In genomic region chr1:21961251-21962082, GRCm38 (mm10) we compare ENCODE assay signal across 7 mouse cellular contexts. TPM values are rescaled to one million over a fixed set of nuclear protein-coding genes. Genes with fewer than 3 reads are reported as not detected.
DNase-seq lines count a peak whose midpoint lies in the region; ATAC-seq and TF ChIP-seq lines count a peak whose summit lies in the region.

Gene Kcnq5 (minus strand): TSS chr1:21961942.

- no peaks in the 10 kb centered on the region for H3K36me3 ChIP-seq in intestine, embryonic 14.5 days (ENCODE audit: control insufficient read depth, insufficient read depth, low read length)
- H3K36me3 ChIP-seq in limb, embryonic 12.5 days = no peaks in the 10 kb centered on the region
- no peaks in the 10 kb centered on the region for H3K36me3 ChIP-seq in midbrain, embryonic 13.5 days

- under 1% methylated on average over 69 of the region's 89 CpGs for WGBS in intestine, embryonic 14.5 days
- under 1% methylated on average over 65 of the region's 89 CpGs for WGBS in limb, embryonic 12.5 days
- under 1% methylated on average over 87 of the region's 89 CpGs for WGBS in midbrain, embryonic 13.5 days

- no peak for TF ChIP-seq POLR2A in cortical plate, adult 2 months (IDR thresholded peaks at IDR 0.05; ENCODE audit: extremely low read depth, insufficient read depth, low read length)

- H3K4me1 ChIP-seq in cortical plate, adult 2 months (ENCODE audit: control insufficient read depth, insufficient read depth, low read length) = peaks cover 2% of the 10 kb centered on the region; the same call in 1 of the 2 replicates
- H3K4me1 ChIP-seq in intestine, embryonic 14.5 days (replicated peaks; ENCODE audit: control insufficient read depth, insufficient read depth, low read length) = no peaks in the 10 kb centered on the region
- H3K4me1 ChIP-seq in limb, embryonic 12.5 days (replicated peaks) = peaks cover 27% of the 10 kb centered on the region
- H3K4me1 ChIP-seq in midbrain, embryonic 13.5 days (replicated peaks) = peaks cover 19% of the 10 kb centered on the region

- peak within 1 kb of the TSS; percentile 46 for H3K9ac ChIP-seq in intestine, embryonic 14.5 days (ENCODE audit: low read length)
- peak within 1 kb of the TSS; percentile 73 for H3K9ac ChIP-seq in limb, embryonic 12.5 days (replicated peaks)
- H3K9ac ChIP-seq in midbrain, embryonic 13.5 days (replicated peaks) = peak within 1 kb of the TSS; percentile 73

- peak within 1 kb of the TSS; percentile 86 for H3K27ac ChIP-seq in cortical plate, adult 2 months (ENCODE audit: insufficient read depth, low read length)
- H3K27ac ChIP-seq in intestine, embryonic 14.5 days (ENCODE audit: low read depth) = peak within 1 kb of the TSS; percentile 17; the same call in 1 of the 2 replicates
- peak within 1 kb of the TSS; percentile 53; the same call in 1 of the 2 replicates for H3K27ac ChIP-seq in limb, embryonic 12.5 days
- H3K27ac ChIP-seq in midbrain, embryonic 13.5 days = no peak within 1 kb of the TSS

- H3K4me2 ChIP-seq in intestine, embryonic 14.5 days (ENCODE audit: low read length) = peak within 1 kb of the TSS; percentile 97
- peak within 1 kb of the TSS; percentile 97 for H3K4me2 ChIP-seq in limb, embryonic 12.5 days
- peak within 1 kb of the TSS; percentile 97 for H3K4me2 ChIP-seq in midbrain, embryonic 13.5 days (replicated peaks)

- peak; percentile 86 for ATAC-seq in intestine, embryonic 14.5 days (replicated peaks; ENCODE audit: low FRiP score, low TSS enrichment, low read depth)
- ATAC-seq in limb, embryonic 12.5 days (ENCODE audit: insufficient number of reproducible peaks, insufficient read depth, low FRiP score, low TSS enrichment, low read depth) = peak; percentile 67
- peak; percentile 91 for ATAC-seq in midbrain, embryonic 13.5 days

- peaks cover 5% of the 10 kb centered on the region; the same call in 1 of the 2 replicates for H3K27me3 ChIP-seq in intestine, embryonic 14.5 days (replicated peaks; ENCODE audit: control insufficient read depth, insufficient read depth, low read length)
- peaks cover 33% of the 10 kb centered on the region for H3K27me3 ChIP-seq in limb, embryonic 12.5 days
- H3K27me3 ChIP-seq in midbrain, embryonic 13.5 days = peaks cover 27% of the 10 kb centered on the region

- no peak for TF ChIP-seq CTCF in cortical plate, adult 2 months (IDR thresholded peaks at IDR 0.05; ENCODE audit: extremely low read depth, insufficient read depth, low read length)

- H3K9me3 ChIP-seq in intestine, embryonic 14.5 days (ENCODE audit: control insufficient read depth, low read length) = no peaks in the 10 kb centered on the region
- no peaks in the 10 kb centered on the region for H3K9me3 ChIP-seq in limb, embryonic 12.5 days
- H3K9me3 ChIP-seq in midbrain, embryonic 13.5 days = no peaks in the 10 kb centered on the region

- peak; percentile 83 for DNase-seq in ZHBTc4 (ENCODE audit: low read depth, low spot score)
- DNase-seq in gastrocnemius, postnatal 10 days = peak; percentile 62
- DNase-seq in intestine, embryonic 14.5 days (ENCODE audit: low spot score) = peak; percentile 81
- peak; percentile 31 to 61 for DNase-seq in spleen, postnatal 14 days (ENCODE audit: low spot score in 2 of 2)

- peak within 1 kb of the TSS; percentile 81 for H3K4me3 ChIP-seq in cortical plate, adult 2 months (ENCODE audit: insufficient read depth, low read length)
- H3K4me3 ChIP-seq in intestine, embryonic 14.5 days (ENCODE audit: low read depth, low read length) = peak within 1 kb of the TSS; percentile 47
- H3K4me3 ChIP-seq in limb, embryonic 12.5 days (replicated peaks) = peak within 1 kb of the TSS; percentile 70
- peak within 1 kb of the TSS; percentile 68 for H3K4me3 ChIP-seq in midbrain, embryonic 13.5 days (replicated peaks)

RNA-seq across cellular contexts. Expression of gene Kcnq5, which starts in this region (rescaled TPM):
- 25.8 and 26.0 TPM in 2 replicates for polyA plus RNA-seq in cortical plate, adult 2 months (2012; rRNA removed)
- 1 to 10 TPM; 4.0 to 5.4 TPM for total RNA-seq in gastrocnemius, postnatal 10 days (2021)
- polyA plus RNA-seq in intestine, embryonic 14.5 days (2014; fragmentation: Nextera tagmentation; extraction: Ambion mirVana) = 1.8 and 2.4 TPM in 2 replicates
- 2.2 and 2.5 TPM in 2 replicates for polyA plus RNA-seq in limb, embryonic 12.5 days (2016; fragmentation: Nextera tagmentation; extraction: Ambion mirVana)
- 0.68 and 1.0 TPM in 2 replicates for polyA plus RNA-seq in midbrain, embryonic 13.5 days (2015; fragmentation: Nextera tagmentation; extraction: Ambion mirVana)
